Mouse (Mus musculus) C2C12 (cell line): Measurements from ENCODE around the gene Lysmd3. TPM values are rescaled to one million over a fixed set of nuclear protein-coding genes. Genes with fewer than 3 reads are reported as not detected.

ENCODE experiments used
- H3K27me3 ChIP-seq: one replicate; pipeline ENCODE4 v1.6.1; 2011; ENCODE audit not compliant: control insufficient read depth, insufficient read depth, insufficient read length
- H3K36me3 ChIP-seq: one replicate; pipeline ENCODE4 v1.6.1; 2011; ENCODE audit not compliant: control insufficient read depth, insufficient read depth
- H3K4me3 ChIP-seq: one replicate; pipeline ENCODE4 v1.5.1; 2011; ENCODE audit warnings: mild to moderate bottlenecking, control low read depth; ENCODE audit not compliant: poor library complexity, insufficient read depth, severe bottlenecking
- H3K79me2 ChIP-seq: one replicate; pipeline ENCODE4 v1.6.1; 2011; ENCODE audit not compliant: control insufficient read depth, insufficient read depth
- H3K79me3 ChIP-seq: one replicate; pipeline ENCODE4 v1.6.1; 2011; ENCODE audit warnings: low read depth, control low read depth
- H3ac ChIP-seq: one replicate; pipeline ENCODE3; 2011; ENCODE audit warnings: low read depth; ENCODE audit not compliant: control insufficient read depth, insufficient read length
- CEBPB ChIP-seq: IDR thresholded peaks from one replicate; pipeline ENCODE4 v1.6.1; 2011; ENCODE audit warnings: low read depth, mild to moderate bottlenecking, control low read depth, moderate library complexity
- CTCF ChIP-seq: IDR thresholded peaks from one replicate; pipeline ENCODE4 v1.5.1; 2011; ENCODE audit not compliant: control insufficient read depth, insufficient read depth, insufficient read length
- FOSL1 ChIP-seq: IDR thresholded peaks from one replicate; pipeline ENCODE4 v1.8.0; 2011; ENCODE audit warnings: mild to moderate bottlenecking, low read length; ENCODE audit not compliant: poor library complexity, insufficient read depth, severe bottlenecking
- MAX ChIP-seq: IDR thresholded peaks from one replicate; pipeline ENCODE4 v1.6.1; 2011; ENCODE audit warnings: mild to moderate bottlenecking, control low read depth
- MYOD1 ChIP-seq: IDR thresholded peaks from one replicate; pipeline ENCODE4 v1.6.1; 2011; ENCODE audit warnings: low read depth; ENCODE audit not compliant: control insufficient read depth, insufficient read length
- MYOG ChIP-seq: IDR thresholded peaks from one replicate; pipeline ENCODE4 v1.6.1; 2011; ENCODE audit not compliant: control insufficient read depth, insufficient read length; ENCODE audit errors: extremely low read depth
- USF1 ChIP-seq: IDR thresholded peaks from one replicate; pipeline ENCODE4 v1.6.1; 2011; ENCODE audit warnings: low read depth, mild to moderate bottlenecking, control low read depth, moderate library complexity
- polyA plus RNA-seq: library from polyadenylated mRNA; unstranded; fragments of >200 nt; fragmentation: generic; extraction: Trizol; gene quantifications from one replicate; pipeline ENCODE4 v1.2.1, GENCODE M21; 2012; ENCODE audit warnings: missing spikeins

Gene Lysmd3
- polyA plus RNA-seq, 1 experiment, result 4.9 TPM

DNA sequence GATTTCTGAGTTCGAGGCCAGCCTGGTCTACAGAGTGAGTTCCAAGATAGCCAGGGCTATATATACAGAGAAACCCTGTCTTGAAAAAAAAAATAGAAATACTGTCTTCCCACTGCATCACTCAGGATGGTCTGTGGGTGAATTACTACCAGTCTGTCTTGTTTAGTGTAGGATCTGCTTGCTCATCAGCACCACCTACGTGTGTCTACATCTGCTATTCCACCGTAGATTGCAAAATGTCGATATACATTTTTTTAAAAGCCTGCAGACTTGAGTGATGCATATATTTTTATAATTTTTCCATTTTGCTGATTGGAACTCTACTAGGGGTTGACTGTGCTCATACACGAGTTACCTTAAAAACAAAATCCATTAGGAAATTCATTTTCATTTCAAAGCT, 48.8 kb downstream of the Lysmd3 start:
- Histone ChIP-seq H3K79me3 (peaks cover 63% of the 10 kb centered on the region), H3K36me3 (peaks cover 5% of the 10 kb centered on the region), H3K27me3 (no peaks in the 10 kb centered on the region), H3K79me2 (peaks cover 95% of the 10 kb centered on the region), H3ac (no peak overlapping the region), H3K4me3 (no peak overlapping the region)
- no peak for TF ChIP-seq CTCF
- TF ChIP-seq MYOD1, result no peak
- no peak for TF ChIP-seq MAX
- TF ChIP-seq CEBPB, result no peak
- no peak for TF ChIP-seq MYOG
- TF ChIP-seq FOSL1, result no peak
- TF ChIP-seq USF1, result no peak

DNA sequence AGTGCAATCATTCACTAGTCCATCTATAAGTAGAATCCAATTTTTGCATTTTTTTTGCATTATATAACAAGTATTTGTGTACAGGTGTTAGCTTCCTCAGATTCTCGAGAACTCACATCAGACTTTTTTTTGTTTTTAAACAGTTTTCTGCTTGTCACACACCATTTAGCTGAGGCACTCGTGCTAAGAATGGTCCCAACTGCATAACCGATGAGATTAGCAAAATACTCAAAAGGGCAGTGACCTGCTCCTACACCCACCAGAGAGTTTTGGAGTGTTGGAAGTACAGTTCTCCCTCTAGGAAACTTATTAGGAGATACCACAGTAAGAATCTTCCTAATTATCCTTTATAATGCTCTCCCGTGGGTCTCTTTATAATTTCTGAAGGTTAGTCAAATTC, 52.3 kb downstream of the Lysmd3 start:
- peak overlapping the region; percentile 59 for H3K4me3 ChIP-seq
- no peaks in the 10 kb centered on the region for H3K36me3 ChIP-seq

DNA sequence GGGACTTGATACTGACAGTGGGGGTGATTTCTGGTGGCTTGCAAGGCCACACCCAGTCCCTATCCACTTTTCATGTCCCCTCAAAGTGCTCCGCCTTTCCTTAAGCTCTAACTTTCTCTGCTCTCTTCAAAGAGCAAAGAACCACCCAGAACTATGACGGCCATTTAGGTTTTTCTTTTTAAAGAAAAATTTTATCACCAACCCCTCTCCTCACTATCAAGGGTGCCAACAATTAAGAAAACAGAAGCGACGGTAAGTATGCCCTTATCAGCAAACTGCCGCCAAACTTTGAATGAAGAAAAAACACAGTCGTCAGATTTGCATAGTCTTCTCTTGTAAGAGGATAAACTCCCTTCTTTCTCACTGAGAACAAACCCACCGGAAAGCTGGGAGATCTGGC, 52.8 kb downstream of the Lysmd3 start:
- Histone ChIP-seq H3K36me3 (no peaks in the 10 kb centered on the region), H3K4me3 (peak overlapping the region; percentile 59), H3ac (peak overlapping the region; percentile 40), H3K79me3 (peaks cover 39% of the 10 kb centered on the region), H3K79me2 (peaks cover 63% of the 10 kb centered on the region), H3K27me3 (no peaks in the 10 kb centered on the region)
- TF ChIP-seq MAX (no peak), CTCF (no peak), MYOG (no peak), USF1 (no peak), MYOD1 (no peak), FOSL1 (no peak), CEBPB (no peak)

More for the DNA sequence above, 52.3 kb downstream of the Lysmd3 start:
- Histone ChIP-seq H3K79me2 (peaks cover 67% of the 10 kb centered on the region), H3K27me3 (no peaks in the 10 kb centered on the region), H3K79me3 (peaks cover 43% of the 10 kb centered on the region), H3ac (peak overlapping the region; percentile 52)
- TF ChIP-seq MYOD1 (no peak), CTCF (no peak), USF1 (no peak), FOSL1 (no peak), MYOG (no peak), MAX (no peak), CEBPB (no peak)

DNA sequence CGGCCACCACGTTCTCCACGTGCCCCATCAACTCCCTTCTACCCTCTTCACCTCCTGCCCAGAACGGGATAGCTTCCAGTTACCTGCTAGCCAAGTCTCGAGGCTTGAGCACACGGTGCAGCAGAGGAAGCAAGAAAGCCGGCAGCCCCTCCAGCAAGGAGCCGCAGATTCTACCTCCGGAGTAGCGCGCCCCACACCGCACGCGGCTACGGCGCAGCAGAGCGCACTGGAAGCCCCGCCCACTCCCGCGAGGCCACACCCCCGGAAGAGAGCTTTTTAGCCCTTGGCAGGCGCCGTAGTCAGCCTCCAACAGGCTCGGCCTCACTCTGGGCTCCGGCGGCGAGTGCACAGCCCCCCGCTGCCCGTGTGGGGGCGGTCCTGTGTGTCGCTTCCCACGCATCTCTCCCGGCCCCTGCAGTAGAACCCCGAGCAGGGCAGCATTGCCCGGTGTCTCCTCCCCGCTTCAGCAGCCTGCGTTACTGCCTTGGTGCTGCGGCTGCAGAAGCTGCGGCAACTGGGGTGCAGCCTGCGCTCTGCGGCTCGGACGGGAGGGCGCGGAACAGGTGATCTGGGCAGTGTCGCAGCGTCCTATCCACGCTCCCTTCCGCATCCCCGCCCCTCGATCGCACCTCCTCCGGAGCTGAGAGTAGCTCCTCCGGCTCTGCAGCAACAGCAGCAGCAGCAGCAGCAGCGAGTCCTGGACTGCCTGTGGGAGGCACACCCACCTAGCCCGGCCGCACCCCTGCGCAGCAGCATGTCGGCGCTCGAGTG, 53.5 kb downstream of the Lysmd3 start, which contains the start of the genes Polr3g and Mblac2:
TSS of gene Polr3g (minus strand) at position 239 of the 771 bp plus-strand sequence.
TSS of gene Mblac2 (plus strand) at position 567 of the 771 bp plus-strand sequence.
- Histone ChIP-seq H3K79me3 (peaks cover 34% of the 10 kb centered on the region), H3ac (peak within 1 kb of the TSS; percentile 87), H3K79me2 (peaks cover 56% of the 10 kb centered on the region), H3K4me3 (peak within 1 kb of the TSS; percentile 59), H3K36me3 (no peaks in the 10 kb centered on the region), H3K27me3 (no peaks in the 10 kb centered on the region)
- TF ChIP-seq MAX, result peak; percentile 43
- no peak for TF ChIP-seq CEBPB

DNA sequence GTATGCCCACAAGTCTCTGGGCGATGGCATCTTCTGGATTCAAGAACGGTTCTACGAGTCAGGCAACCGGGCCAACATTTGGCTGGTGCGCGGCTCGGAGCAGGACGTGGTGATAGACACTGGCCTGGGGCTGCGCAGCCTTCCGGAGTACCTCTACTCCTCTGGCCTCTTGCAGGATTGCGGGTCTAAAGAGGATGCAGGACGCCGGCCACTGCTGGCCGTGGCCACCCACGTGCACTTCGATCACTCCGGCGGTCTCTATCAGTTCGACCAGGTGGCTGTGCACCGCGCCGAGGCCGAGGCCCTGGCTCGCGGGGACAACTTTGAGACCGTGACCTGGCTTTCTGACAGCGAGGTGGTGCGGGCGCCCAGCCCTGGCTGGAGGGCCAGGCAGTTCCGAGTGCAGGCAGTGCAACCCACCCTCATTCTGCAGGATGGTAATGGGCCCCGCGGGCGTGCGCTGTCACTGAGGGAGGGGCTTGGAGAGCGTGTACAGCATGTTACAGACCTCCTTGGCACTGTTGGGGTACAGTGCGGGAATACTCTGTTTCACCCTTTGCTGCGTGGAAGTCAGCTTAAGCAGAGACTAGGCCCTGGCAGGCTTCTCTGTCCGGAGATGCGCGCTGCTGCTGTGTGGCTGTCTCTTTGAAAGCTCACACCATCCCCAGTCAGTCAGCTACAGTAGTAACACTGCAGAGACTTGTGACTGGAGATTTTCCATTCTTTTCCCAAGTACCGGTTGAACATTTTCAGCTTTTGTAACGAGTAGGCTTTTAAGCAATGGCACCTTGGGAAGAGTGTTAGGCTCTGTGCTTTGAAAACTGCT, 54.3 kb downstream of the Lysmd3 start:
- Histone ChIP-seq H3K4me3 (peak overlapping the region; percentile 59), H3K79me2 (peaks cover 48% of the 10 kb centered on the region), H3ac (peak overlapping the region; percentile 75), H3K27me3 (no peaks in the 10 kb centered on the region), H3K36me3 (no peaks in the 10 kb centered on the region), H3K79me3 (peaks cover 28% of the 10 kb centered on the region)
- TF ChIP-seq MAX (no peak), FOSL1 (no peak), MYOG (no peak), USF1 (no peak), CEBPB (no peak), CTCF (no peak), MYOD1 (no peak)
